Mouse (Mus musculus): ENCODE data around the gene Tmem131. TPM values are rescaled to one million over a fixed set of nuclear protein-coding genes. Genes with fewer than 3 reads are reported as not detected.
A peak's percentile ranks its signal among the peaks of the same experiment; 100 is the strongest.
"Not testable (repeated sequence)": the region's sequence is repeated elsewhere in the genome, so short reads cannot be mapped to it uniquely, and the experiment has no call there.

Gene Tmem131
- total RNA-seq, 2 experiments from 2014 or later = 12.9 to 30.8 TPM

- peak; percentile 34; the same call in 1 of the 2 replicates for ATAC-seq (replicated peaks; ENCODE audit: poor library complexity, severe bottlenecking)
Observed at GRCm38 (mm10) chr1:36921614-36922393, 21.7 kb downstream of the Tmem131 start.

DNA sequence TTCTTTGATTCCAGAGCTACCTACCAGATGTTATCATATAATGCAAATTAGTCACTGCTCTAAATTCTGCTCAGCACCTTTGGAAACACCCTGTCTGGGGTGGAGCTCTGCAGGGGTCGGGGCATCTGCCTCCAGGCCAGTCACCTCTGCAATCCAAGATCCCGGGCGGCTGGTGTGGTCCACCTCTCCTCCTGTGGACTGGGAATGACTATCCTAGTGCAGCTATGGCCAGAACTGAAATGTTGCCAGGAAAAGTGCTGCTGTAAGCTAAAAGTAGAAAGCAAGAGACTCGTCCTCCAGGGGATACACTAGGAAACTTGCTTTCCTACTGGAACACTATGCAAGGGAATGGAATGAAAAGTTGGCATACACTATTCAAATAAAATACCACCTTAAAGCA lies 22.7 kb downstream of the Tmem131 start:
- no peak for ATAC-seq (replicated peaks; ENCODE audit: poor library complexity, severe bottlenecking)

GRCm38 (mm10) chr1:36920154-36920716 lies 23.2 kb downstream of the Tmem131 start:
- 0 out of 2 replicates have a peak, but pooled peaks have one; percentile 3 for ATAC-seq (replicated peaks; ENCODE audit: poor library complexity, severe bottlenecking)

GRCm38 (mm10) chr1:36919728-36920127 lies 23.7 kb downstream of the Tmem131 start:
- peak; percentile 42 for ATAC-seq (replicated peaks; ENCODE audit: poor library complexity, severe bottlenecking)

GRCm38 (mm10) chr1:36917423-36917822 lies 26.0 kb downstream of the Tmem131 start:
- ATAC-seq (replicated peaks; ENCODE audit: poor library complexity, severe bottlenecking) = peak; percentile 19; the same call in 1 of the 2 replicates

DNA sequence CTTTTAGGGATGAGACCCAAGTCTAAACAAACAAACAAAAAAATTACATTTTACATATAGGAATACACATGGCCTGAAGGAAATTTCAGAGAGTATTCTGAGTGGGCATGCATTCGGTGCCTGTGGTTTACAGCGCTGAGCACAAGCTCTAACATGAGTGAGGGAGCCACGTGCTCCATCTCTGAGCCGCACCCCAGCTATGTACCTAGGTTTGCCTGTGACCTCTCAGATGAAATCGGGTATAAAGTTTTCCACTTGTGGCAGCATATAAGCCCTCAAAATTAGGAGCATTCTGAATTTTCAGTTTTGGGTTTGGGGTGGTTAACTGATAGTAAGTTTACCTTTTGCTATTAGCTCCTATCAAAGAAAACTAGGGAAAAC lies 28.3 kb downstream of the Tmem131 start:
- ATAC-seq (replicated peaks; ENCODE audit: poor library complexity, severe bottlenecking) = no peak

GRCm38 (mm10) chr1:36914455-36915199 lies 28.8 kb downstream of the Tmem131 start:
- ATAC-seq (replicated peaks; ENCODE audit: poor library complexity, severe bottlenecking) = peak; percentile 78

GRCm38 (mm10) chr1:36913806-36914205 lies 29.7 kb downstream of the Tmem131 start:
- peak; percentile 28; the same call in 1 of the 2 replicates for ATAC-seq (replicated peaks; ENCODE audit: poor library complexity, severe bottlenecking)

DNA sequence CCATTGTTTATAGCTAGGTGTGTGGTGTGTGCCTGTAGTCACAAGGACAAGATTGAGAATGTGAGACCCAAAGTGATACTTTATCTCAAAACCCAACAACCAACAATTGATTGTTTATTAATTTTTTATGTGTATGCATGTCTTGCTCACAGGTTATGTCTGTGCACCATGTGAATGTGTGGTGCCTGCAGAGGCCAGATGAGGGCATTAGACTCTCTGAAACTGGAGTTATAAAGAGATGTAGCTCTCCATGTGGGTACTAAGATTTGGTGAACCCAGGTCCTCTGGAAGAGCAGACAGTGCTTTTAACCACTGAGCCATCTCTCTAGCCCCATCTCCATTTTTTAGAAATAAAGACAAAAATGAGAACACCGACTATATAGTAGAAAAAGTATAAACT lies 31.2 kb downstream of the Tmem131 start:
- ATAC-seq (replicated peaks; ENCODE audit: poor library complexity, severe bottlenecking) = no peak

- no peak for ATAC-seq (replicated peaks; ENCODE audit: poor library complexity, severe bottlenecking)
Observed at GRCm38 (mm10) chr1:36911603-36912002, 31.9 kb downstream of the Tmem131 start.

- no peak for ATAC-seq (replicated peaks; ENCODE audit: poor library complexity, severe bottlenecking)
Observed at GRCm38 (mm10) chr1:36910397-36910796, 33.1 kb downstream of the Tmem131 start.

DNA sequence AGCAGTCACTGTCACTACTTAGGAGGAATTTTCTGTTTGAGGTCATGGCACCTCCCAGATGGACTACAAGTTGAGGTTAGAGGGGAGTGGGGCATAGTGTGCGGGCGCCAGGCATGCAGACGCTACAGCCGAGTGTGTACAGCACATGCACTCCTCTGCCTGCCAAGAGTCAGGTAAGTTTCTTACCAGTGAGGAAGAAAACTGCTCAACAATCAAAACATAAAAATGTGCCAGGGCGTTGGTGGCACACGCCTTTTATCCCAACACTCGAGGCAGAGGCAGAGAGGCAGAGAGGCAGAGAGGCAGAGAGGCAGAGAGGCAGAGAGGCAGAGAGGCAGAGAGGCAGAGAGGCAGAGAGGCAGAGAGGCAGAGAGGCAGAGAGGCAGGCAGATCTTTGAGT lies 33.5 kb downstream of the Tmem131 start:
- not testable (repeated sequence) for ATAC-seq (replicated peaks; ENCODE audit: poor library complexity, severe bottlenecking)

GRCm38 (mm10) chr1:36905216-36905615 lies 38.2 kb downstream of the Tmem131 start:
- peak; percentile 14; the same call in 1 of the 2 replicates for ATAC-seq (replicated peaks; ENCODE audit: poor library complexity, severe bottlenecking)

- peak; percentile 44 for ATAC-seq (replicated peaks; ENCODE audit: poor library complexity, severe bottlenecking)
Observed at GRCm38 (mm10) chr1:36904489-36904888, 39.0 kb downstream of the Tmem131 start.

DNA sequence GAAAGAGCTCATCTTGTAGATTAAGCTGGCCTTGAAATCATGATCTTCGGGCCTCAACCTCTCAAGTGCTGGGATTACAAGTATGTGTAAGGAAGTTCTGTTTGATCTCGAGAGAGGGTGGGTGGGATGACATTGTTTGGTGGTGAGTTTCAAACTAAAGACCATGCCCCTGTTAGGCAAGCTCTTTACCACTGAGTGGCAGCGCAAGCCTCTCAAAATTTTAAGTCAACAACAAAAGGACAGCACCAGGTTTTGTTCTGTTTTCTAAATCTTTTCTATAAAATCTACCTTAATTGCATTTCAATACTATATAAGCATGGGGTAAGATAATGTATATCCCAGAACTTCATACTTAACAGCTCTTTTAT lies 39.4 kb downstream of the Tmem131 start:
- ATAC-seq (replicated peaks; ENCODE audit: poor library complexity, severe bottlenecking) = peak; percentile 40; the same call in 1 of the 2 replicates

DNA sequence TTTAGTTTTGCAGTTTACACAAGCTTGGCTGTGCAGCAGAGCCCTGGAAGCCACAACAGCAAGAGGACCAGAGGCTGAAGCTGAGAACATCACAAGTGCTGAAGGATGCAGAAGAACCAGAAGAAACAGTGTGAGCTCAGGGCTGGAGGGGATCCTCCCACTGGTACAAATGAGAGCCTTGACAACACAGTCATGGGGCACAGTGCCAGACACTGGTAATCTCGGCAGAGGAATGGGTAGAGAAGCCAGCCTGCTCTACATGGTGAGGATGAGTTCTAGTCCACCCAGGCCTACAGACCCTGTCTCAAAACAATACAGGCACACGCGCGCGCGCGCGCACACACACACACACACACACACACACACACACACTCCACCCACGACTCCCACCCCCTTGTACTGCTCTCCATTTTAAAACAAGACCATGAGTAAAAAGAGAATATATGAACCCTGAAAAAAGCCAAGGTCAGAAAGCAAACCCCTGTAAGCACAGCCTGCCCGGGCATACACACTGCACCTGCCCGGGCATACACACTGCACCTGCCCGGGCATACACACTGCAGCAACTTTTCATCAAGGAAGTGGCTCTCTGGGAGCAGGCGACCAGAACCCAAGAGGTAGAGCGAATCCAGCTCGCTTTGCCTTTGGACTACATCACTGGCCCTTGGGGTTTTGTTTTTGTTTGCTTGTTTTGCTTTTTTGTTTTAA lies 39.9 kb downstream of the Tmem131 start:
- ATAC-seq (replicated peaks; ENCODE audit: poor library complexity, severe bottlenecking) = no peak

DNA sequence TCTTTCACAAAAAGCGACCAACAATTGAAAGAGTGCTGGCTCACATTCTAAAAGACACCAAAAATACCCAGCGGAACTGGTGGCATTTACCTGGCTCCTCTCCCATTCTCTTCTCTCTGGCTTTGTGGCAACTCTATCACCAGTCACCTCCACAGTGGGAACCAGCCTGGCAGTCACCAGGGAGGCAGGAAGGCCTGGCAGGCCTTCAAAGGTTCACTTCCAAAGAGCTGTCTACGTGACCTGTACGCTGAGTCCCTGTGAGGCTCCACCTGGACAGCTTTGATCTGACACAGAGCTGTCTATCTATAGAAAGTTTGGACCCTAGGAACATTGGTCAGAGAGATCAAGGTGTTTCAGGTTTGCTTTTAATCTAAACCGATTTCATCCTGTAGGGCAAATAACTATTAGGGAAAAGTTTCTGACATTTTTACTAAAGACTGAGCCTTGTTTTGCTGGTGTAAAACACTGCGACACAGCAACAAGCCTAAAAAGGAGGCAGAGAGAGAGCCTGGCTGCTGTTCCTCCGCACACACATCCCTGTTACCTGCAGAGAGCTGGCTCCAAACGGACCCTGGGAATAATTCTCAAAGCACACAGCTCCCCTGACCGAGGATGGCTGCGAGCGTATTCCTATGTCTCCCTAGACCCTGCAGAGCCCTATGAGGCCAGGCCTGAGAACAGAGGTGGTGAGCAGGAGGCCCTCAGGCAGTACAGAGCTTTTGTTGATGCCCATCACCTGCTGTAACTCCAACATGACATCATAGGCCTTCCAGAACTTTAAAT lies 40.7 kb downstream of the Tmem131 start:
- ATAC-seq (replicated peaks; ENCODE audit: poor library complexity, severe bottlenecking) = no peak

- ATAC-seq (replicated peaks; ENCODE audit: poor library complexity, severe bottlenecking) = peak; percentile 20; the same call in 1 of the 2 replicates
Observed at GRCm38 (mm10) chr1:36899622-36900021, 43.8 kb downstream of the Tmem131 start.

- no peak for ATAC-seq (replicated peaks; ENCODE audit: poor library complexity, severe bottlenecking)
Observed at GRCm38 (mm10) chr1:36896423-36896822, 47.0 kb downstream of the Tmem131 start.

GRCm38 (mm10) chr1:36895452-36895851 lies 48.0 kb downstream of the Tmem131 start:
- ATAC-seq (replicated peaks; ENCODE audit: poor library complexity, severe bottlenecking) = no peak
